Mouse (Mus musculus) kidney, adult 2 months (tissue): ENCODE results near the gene Galntl6. TPM values are rescaled to one million over a fixed set of nuclear protein-coding genes. Genes with fewer than 3 reads are reported as not detected.

Source experiments
- DNase-seq: peaks from one replicate; pipeline ENCODE4 v3.0.0; 2021
- H3K27ac ChIP-seq: fragments of 200-500 bp; 2 replicates; pipeline ENCODE4 v1.5.1; 2012; ENCODE audit warnings: low read depth, low read length, control low read depth, inconsistent platforms; ENCODE audit not compliant: insufficient read depth
- H3K27me3 ChIP-seq: fragments of 200-500 bp; replicated peaks from 2 replicates; pipeline ENCODE4 v1.6.1; 2012; ENCODE audit warnings: mild to moderate bottlenecking, moderate library complexity, low read length, inconsistent platforms; ENCODE audit not compliant: control insufficient read depth, insufficient read depth
- H3K36me3 ChIP-seq: fragments of 200-500 bp; 2 replicates; pipeline ENCODE4 v1.6.1; 2012; ENCODE audit warnings: mild to moderate bottlenecking, moderate library complexity, low read length, inconsistent platforms; ENCODE audit not compliant: control insufficient read depth, insufficient read depth
- H3K4me1 ChIP-seq: fragments of 200-500 bp; 2 replicates; pipeline ENCODE4 v1.6.1; 2011; ENCODE audit warnings: low read length; ENCODE audit not compliant: control insufficient read depth, insufficient read depth
- H3K4me3 ChIP-seq: fragments of 200-500 bp; 2 replicates; pipeline ENCODE4 v1.5.1; 2011; ENCODE audit warnings: mild to moderate bottlenecking, low read depth, low read length, control low read depth; ENCODE audit not compliant: insufficient read depth
- CTCF ChIP-seq: fragments of 200-500 bp; conservative IDR thresholded peaks from 2 replicates; pipeline ENCODE4 v1.5.1; 2011; ENCODE audit warnings: low read depth, mild to moderate bottlenecking, control low read depth, low read length, moderate library complexity, mixed read lengths; ENCODE audit not compliant: insufficient read depth, insufficient read length
- POLR2A ChIP-seq: fragments of 200-500 bp; IDR thresholded peaks from one replicate; pipeline ENCODE4 v1.6.1; 2011; ENCODE audit warnings: low read depth, low read length, control low read depth
- WGBS: fragments of 180-500 bp; shearing (Covaris S2); methylation state at CpG from one replicate; pipeline ENCODE4 v1.1.7; 2018; 5-methylcytosine and 5-hydroxymethylcytosine counted together
- polyA plus RNA-seq: library from polyadenylated mRNA; depleted of rRNA; stranded (reverse); fragments of >200 nt; gene quantifications from 2 replicates; pipeline ENCODE4 v1.2.3, GENCODE M21; 2012

The Galntl6 gene
- polyA plus RNA-seq, 1 experiment: not detected

DNA sequence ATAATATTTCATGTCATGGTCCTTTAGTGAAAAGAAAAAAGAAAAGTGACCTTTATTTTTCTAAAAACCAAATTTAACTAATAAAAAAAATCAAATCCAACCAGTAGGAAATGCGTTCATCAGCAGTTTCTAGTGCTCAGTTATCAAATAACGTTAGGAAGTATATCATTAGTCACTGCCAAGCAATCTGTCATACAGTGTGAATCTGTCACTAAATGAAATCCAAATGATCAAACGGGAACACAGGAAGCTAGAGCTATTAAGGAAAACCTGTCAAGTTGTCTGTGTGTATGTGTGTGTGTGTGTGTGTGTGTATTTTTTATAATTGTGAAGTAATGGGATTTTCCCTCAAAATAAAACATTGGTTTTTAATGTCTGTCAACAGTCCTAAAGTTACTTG, 515.9 kb downstream of the Galntl6 start:
- WGBS: 33% methylated on average over 3 of the region's 3 CpGs

DNA sequence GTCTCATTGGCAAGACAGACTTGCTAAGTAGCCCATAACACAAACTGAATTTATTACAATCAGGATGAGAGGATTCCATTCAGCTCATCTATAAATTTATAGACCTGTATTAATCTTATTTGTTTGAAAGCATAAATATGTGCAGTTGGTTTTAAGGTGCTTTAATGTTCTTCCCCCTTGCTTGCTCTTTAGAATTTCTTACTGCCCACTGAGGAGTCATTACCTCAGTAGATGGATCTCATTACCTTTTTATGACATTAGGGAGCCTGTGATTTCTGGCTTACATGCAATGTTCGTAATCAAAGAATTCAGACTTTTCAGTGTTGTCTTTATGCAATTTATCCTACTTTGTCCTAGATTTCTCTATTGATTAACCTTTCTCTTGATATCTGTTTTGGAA, 516.6 kb downstream of the Galntl6 start:
- 68% methylated on average over 1 of the region's 1 CpGs for WGBS
- H3K4me3 ChIP-seq: no peak overlapping the region
- no peaks in the 10 kb centered on the region for H3K4me1 ChIP-seq

More for the DNA sequence above, 515.9 kb downstream of the Galntl6 start:
- TF ChIP-seq POLR2A: no peak
- TF ChIP-seq CTCF: no peak
- DNase-seq: no peak
- Histone ChIP-seq H3K4me1 (no peaks in the 10 kb centered on the region), H3K27ac (no peak overlapping the region), H3K36me3 (no peaks in the 10 kb centered on the region), H3K4me3 (no peak overlapping the region), H3K27me3 (no peaks in the 10 kb centered on the region)

DNA sequence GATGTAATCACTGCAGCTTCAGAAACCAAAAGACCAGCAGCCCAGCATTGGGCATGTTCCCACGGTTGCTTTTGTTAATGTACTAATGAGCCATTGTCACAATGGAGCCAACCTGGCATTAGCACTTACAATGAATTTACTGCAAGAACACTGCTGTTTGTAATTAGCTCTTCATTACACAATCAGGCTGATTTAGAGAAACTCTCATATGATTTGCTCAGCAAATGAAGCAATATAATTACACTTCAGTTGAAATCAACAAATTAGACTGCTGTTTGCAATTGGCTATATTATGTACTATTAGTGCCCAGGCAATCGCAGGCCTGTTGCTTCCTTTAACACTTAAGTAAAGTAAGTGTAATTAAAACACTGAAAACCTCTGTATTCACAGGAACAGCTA, 540.1 kb downstream of the Galntl6 start:
- no peak for DNase-seq
- no peaks in the 10 kb centered on the region for H3K27me3 ChIP-seq
- no peak overlapping the region for H3K27ac ChIP-seq
- no peaks in the 10 kb centered on the region for H3K36me3 ChIP-seq
- TF ChIP-seq POLR2A: no peak
- TF ChIP-seq CTCF: no peak
- no peaks in the 10 kb centered on the region for H3K4me1 ChIP-seq
- H3K4me3 ChIP-seq: no peak overlapping the region
- 71% methylated on average over 2 of the region's 2 CpGs for WGBS

More for the DNA sequence above, 516.6 kb downstream of the Galntl6 start:
- Histone ChIP-seq H3K27me3 (no peaks in the 10 kb centered on the region), H3K27ac (no peak overlapping the region), H3K36me3 (no peaks in the 10 kb centered on the region)
- DNase-seq: no peak
- TF ChIP-seq CTCF (no peak), POLR2A (no peak)

DNA sequence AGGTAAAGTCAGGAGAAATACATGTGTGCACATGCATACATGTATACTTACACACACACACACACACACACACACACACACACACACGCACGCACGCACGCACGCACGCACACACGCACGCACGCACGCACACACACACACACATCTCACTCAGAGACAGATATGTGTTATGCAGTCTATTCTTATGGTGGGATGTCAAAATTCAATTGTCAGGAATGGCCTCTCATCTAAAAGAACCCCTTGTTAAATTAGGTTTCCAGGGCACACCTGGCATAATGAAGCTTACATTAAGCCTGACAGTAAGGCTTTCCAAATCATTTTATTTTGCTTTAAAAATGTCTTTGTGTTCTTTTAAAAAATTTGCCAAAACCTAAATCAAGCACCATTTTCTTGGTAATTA, 540.5 kb downstream of the Galntl6 start:
- no peak overlapping the region for H3K27ac ChIP-seq
- WGBS: 94% methylated on average over 10 of the region's 10 CpGs
- no peaks in the 10 kb centered on the region for H3K27me3 ChIP-seq
- H3K4me1 ChIP-seq: no peaks in the 10 kb centered on the region
- TF ChIP-seq POLR2A: no peak
- no peak for TF ChIP-seq CTCF
- no peaks in the 10 kb centered on the region for H3K36me3 ChIP-seq
- DNase-seq: no peak
- H3K4me3 ChIP-seq: no peak overlapping the region

DNA sequence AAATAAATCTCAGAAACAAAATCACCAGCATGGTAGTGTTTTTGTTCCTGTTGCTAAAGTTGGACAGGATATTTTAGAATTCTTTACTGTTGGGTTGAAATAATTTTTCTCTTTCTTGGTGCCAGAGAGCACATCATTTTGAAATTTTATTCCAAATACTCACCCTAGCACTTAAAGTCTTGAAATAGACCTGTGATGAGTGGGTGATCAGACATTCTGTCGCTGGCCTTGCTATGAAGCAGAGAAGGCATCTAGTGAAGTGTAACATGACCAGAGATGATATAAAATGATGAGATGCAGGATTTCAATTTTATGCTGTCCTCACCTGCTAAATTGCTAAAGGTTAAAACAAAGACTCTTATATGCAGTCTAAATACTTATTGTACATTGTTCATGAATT, 581.3 kb downstream of the Galntl6 start:
- no peak for DNase-seq
- no peaks in the 10 kb centered on the region for H3K36me3 ChIP-seq
- no peaks in the 10 kb centered on the region for H3K4me1 ChIP-seq
- H3K27me3 ChIP-seq: no peaks in the 10 kb centered on the region
- no peak overlapping the region for H3K4me3 ChIP-seq
- TF ChIP-seq CTCF (no peak), POLR2A (no peak)
- no peak overlapping the region for H3K27ac ChIP-seq
- 81% methylated on average over 1 of the region's 1 CpGs for WGBS

DNA sequence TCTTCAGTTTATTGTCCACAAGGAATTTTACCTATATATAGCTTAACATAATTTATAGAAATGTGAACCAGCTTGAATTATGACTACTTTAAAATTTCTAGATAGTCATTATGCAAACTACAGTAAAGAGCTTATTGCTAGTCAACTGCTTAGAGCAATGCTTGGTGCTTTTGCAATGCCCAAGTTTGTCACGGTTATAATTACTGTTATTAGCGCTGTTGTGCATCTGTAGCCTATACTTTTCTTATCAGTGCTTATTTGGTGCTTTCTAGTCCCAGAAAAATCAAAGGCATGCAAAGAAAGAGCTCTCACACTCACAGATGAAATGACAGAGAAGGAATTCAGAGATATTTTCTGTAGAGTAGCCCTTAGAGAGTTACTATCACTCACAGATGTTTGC, 599.0 kb downstream of the Galntl6 start:
- H3K4me3 ChIP-seq: no peak overlapping the region
- no peaks in the 10 kb centered on the region for H3K36me3 ChIP-seq
- DNase-seq: no peak
- H3K4me1 ChIP-seq: no peaks in the 10 kb centered on the region
- H3K27me3 ChIP-seq: no peaks in the 10 kb centered on the region; the same call in 1 of the 2 replicates
- TF ChIP-seq POLR2A (no peak), CTCF (no peak)
- H3K27ac ChIP-seq: no peak overlapping the region
- WGBS: 92% methylated on average over 2 of the region's 2 CpGs

DNA sequence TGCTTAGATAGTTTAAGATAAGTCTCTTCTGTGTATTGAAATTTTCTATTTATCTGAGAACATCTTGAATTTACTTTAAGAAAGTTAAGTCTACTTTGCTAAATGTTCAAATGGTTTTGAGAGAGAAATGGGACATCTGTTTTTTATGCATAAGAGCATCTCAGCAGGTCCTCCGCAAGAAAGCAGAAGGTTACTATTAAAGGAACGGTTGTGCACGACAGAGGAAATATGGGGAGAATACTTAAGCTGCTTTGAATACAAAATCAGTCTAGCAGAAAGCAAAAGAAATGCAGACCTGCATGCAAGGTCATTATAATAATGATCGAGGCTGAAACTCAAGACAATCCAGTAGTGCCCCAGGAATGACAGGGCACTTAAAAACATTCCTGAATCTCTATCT, 621.0 kb downstream of the Galntl6 start:
- 77% methylated on average over 4 of the region's 4 CpGs for WGBS
- no peak overlapping the region for H3K27ac ChIP-seq
- no peak for TF ChIP-seq POLR2A
- TF ChIP-seq CTCF: no peak
- no peak overlapping the region for H3K4me3 ChIP-seq
- H3K4me1 ChIP-seq: no peaks in the 10 kb centered on the region
- H3K36me3 ChIP-seq: no peaks in the 10 kb centered on the region
- no peaks in the 10 kb centered on the region for H3K27me3 ChIP-seq
- DNase-seq: no peak

DNA sequence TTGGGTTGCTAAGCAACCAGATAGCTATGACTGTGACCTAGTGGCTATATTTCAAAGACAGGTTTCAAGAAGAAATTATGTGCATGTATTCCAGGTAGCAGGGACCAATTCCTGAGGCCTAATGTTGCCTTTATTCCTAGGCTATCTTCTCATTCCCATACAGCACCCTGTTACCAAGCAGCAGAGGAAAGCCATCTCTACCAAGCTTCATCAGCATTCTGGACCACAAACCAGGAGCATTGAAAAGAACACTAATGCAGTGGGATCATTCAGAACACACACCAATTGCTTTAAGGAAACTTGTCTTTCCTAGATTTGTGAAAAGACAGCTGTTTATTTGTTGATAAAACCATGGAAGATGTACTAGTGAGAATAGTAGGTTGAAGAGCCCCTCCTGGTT, 622.4 kb downstream of the Galntl6 start:
- no peaks in the 10 kb centered on the region for H3K27me3 ChIP-seq
- no peak for TF ChIP-seq CTCF
- TF ChIP-seq POLR2A: no peak
- no peak for DNase-seq
- H3K36me3 ChIP-seq: no peaks in the 10 kb centered on the region
- no peaks in the 10 kb centered on the region for H3K4me1 ChIP-seq
- no peak overlapping the region for H3K4me3 ChIP-seq
- H3K27ac ChIP-seq: no peak overlapping the region
